Mouse (Mus musculus) limb, embryonic 14.5 days (tissue): ENCODE measurements around the gene Tjap1. TPM values are rescaled to one million over a fixed set of nuclear protein-coding genes. Genes with fewer than 3 reads are reported as not detected.

Source experiments
- ATAC-seq: fragments of 200-750 bp; cut with Nextera tagmentation; 2 replicates; pipeline ENCODE4 v1.8.0; 2017; ENCODE audit warnings: low read depth, moderate number of reproducible peaks, moderate TSS enrichment; ENCODE audit not compliant: low FRiP score
- DNase-seq: peaks from one replicate; pipeline ENCODE4 v3.0.0-alpha.2; 2015; ENCODE audit warnings: low spot score
- H3K27ac ChIP-seq: fragments of 300-500 bp; sonication (generic); replicated peaks from 2 replicates; pipeline ENCODE4 v1.5.1; 2014; ENCODE audit warnings: low read depth, mild to moderate bottlenecking, low read length, moderate library complexity, mixed read lengths
- H3K27me3 ChIP-seq: fragments of 300-500 bp; sonication (generic); 2 replicates; pipeline ENCODE4 v1.6.1; 2014; ENCODE audit warnings: low read length, mixed read lengths; ENCODE audit not compliant: control insufficient read depth, insufficient read depth
- H3K36me3 ChIP-seq: fragments of 300-500 bp; sonication (generic); 2 replicates; pipeline ENCODE4 v1.6.1; 2014; ENCODE audit warnings: mild to moderate bottlenecking, low read length, moderate library complexity, mixed read lengths; ENCODE audit not compliant: control insufficient read depth, insufficient read depth
- H3K4me1 ChIP-seq: fragments of 300-500 bp; sonication (generic); 2 replicates; pipeline ENCODE4 v1.6.1; 2014; ENCODE audit warnings: antibody characterized with exemption, low read length, mixed read lengths; ENCODE audit not compliant: control insufficient read depth, insufficient read depth
- H3K4me2 ChIP-seq: fragments of 300-500 bp; sonication (generic); replicated peaks from 2 replicates; pipeline ENCODE4 v1.6.1; 2014; ENCODE audit warnings: low read depth, mild to moderate bottlenecking, low read length, moderate library complexity; ENCODE audit not compliant: severe bottlenecking
- H3K4me3 ChIP-seq: fragments of 300-500 bp; sonication (generic); replicated peaks from 2 replicates; pipeline ENCODE4 v1.5.1; 2014; ENCODE audit warnings: low read length
- H3K9ac ChIP-seq: fragments of 300-500 bp; sonication (generic); 2 replicates; pipeline ENCODE4 v1.6.1; 2014; ENCODE audit warnings: mild to moderate bottlenecking, low read depth, low read length, moderate library complexity; ENCODE audit not compliant: severe bottlenecking
- H3K9me3 ChIP-seq: fragments of 300-500 bp; sonication (generic); 2 replicates; pipeline ENCODE4 v1.6.1; 2016; ENCODE audit warnings: low read length; ENCODE audit not compliant: control insufficient read depth
- POLR2A ChIP-seq: fragments of 200-500 bp; IDR thresholded peaks from 2 replicates; pipeline ENCODE4 v1.8.0; 2012; ENCODE audit warnings: inconsistent platforms, mild to moderate bottlenecking, moderate library complexity, borderline replicate concordance; ENCODE audit not compliant: insufficient read depth, insufficient read length; ENCODE audit errors: extremely low read depth
- WGBS: fragments of 180-500 bp; shearing (Covaris S2); extraction: QIAGEN DNeasy Blood & Tissue Kit; methylation state at CpG from one replicate; pipeline ENCODE4 v1.1.7; 2014; 5-methylcytosine and 5-hydroxymethylcytosine counted together
- polyA plus RNA-seq, 2 experiments: library from polyadenylated mRNA; depleted of rRNA in 1 of 2; stranded (reverse) in 1 of 2; unstranded in 1 of 2; fragments of >200 nt; fragmentation: Nextera tagmentation in 1 of 2; extraction: Ambion mirVana in 1 of 2; gene quantifications; 2 replicates each; pipeline versions ENCODE4 v1.2.1 to v1.2.3; 2012 to 2014

The Tjap1 gene
- polyA plus RNA-seq, 2 experiments: 50.6 to 117 TPM

DNA sequence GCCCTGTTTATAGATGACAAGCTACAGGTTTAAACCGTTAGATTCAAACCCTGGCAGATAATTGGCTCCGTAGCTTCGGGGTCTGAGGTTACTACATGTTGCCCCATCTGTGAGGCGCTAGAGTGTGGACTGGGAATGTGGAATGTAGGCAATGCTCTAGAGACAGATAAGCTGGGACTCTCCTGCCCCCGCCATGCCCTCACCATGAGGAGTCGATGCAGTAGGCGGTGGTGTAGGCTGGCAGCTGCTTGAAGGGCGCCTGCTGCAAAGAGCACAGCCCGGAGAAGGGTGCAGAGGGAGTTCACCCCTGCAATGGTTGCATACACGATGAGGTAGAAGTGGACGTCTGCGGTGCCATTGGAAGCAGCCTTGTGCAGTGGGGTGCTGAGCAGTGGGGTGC, 27.0 kb upstream of the Tjap1 start:
- DNase-seq (no peak), ATAC-seq (no peak)
- no peak for TF ChIP-seq POLR2A
- H3K9me3 ChIP-seq: no peaks in the 10 kb centered on the region
- H3K27ac ChIP-seq: no peak overlapping the region
- H3K4me1 ChIP-seq: no peaks in the 10 kb centered on the region
- H3K36me3 ChIP-seq: peaks cover 8% of the 10 kb centered on the region
- 79% methylated on average over 12 of the region's 12 CpGs for WGBS
- H3K4me3 ChIP-seq: no peak overlapping the region
- H3K27me3 ChIP-seq: no peaks in the 10 kb centered on the region
- H3K4me2 ChIP-seq: no peak overlapping the region
- no peak overlapping the region for H3K9ac ChIP-seq

DNA sequence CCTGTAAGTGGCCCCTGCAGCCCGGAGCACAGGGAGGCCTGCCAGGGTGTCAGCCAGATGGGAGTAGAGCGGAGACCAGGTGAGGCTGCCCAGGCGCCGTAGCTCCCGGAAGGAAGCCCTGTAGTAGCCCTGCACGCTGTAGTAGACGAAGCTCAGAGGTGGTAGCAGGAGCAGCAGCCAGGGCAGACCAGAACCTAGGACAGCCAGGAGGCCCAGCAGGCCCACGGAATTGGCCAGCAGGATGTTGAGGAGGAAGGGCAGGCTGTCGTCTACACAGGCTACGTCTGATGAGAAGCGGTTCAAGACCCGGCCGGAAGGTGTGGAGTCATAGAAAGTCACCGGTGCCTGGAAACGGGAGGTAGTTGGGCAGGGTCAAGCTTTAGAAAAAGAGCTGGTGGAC, 24.1 kb upstream of the Tjap1 start:
- TF ChIP-seq POLR2A: no peak
- Histone ChIP-seq H3K27me3 (no peaks in the 10 kb centered on the region), H3K9me3 (no peaks in the 10 kb centered on the region), H3K36me3 (peaks cover 8% of the 10 kb centered on the region), H3K4me3 (no peak overlapping the region), H3K4me1 (no peaks in the 10 kb centered on the region), H3K4me2 (no peak overlapping the region), H3K27ac (no peak overlapping the region), H3K9ac (no peak overlapping the region)
- DNase-seq (no peak), ATAC-seq (no peak)
- WGBS: 90% methylated on average over 15 of the region's 15 CpGs

DNA sequence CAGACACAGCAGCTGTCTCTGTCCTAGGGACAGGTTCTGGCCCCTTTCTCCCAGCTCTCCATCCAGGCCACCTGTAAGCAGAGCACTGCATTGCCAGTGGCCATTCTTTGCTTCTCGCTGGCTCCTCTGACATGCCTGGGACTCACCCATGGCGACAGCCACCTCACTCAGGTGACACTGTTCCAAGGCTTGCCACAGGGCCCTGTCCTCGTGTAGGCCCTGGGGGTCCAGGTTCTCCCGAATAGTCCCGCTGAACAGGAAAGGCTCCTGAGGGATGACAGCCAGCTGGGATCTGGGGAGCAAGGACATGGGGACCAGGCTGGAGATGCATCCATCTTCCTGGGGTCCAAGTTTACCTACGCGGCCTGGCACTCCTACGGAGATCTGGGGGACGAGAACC, 21.4 kb upstream of the Tjap1 start:
- no peak overlapping the region for H3K9ac ChIP-seq
- peaks cover 5% of the 10 kb centered on the region for H3K36me3 ChIP-seq
- no peak overlapping the region for H3K4me2 ChIP-seq
- no peak overlapping the region for H3K4me3 ChIP-seq
- DNase-seq: no peak
- 88% methylated on average over 9 of the region's 9 CpGs for WGBS
- no peaks in the 10 kb centered on the region for H3K4me1 ChIP-seq
- TF ChIP-seq POLR2A: no peak
- ATAC-seq: no peak
- H3K9me3 ChIP-seq: no peaks in the 10 kb centered on the region
- 0 out of 2 replicates have a peak, but pooled peaks cover 2% of the 10 kb centered on the region for H3K27me3 ChIP-seq
- H3K27ac ChIP-seq: no peak overlapping the region

DNA sequence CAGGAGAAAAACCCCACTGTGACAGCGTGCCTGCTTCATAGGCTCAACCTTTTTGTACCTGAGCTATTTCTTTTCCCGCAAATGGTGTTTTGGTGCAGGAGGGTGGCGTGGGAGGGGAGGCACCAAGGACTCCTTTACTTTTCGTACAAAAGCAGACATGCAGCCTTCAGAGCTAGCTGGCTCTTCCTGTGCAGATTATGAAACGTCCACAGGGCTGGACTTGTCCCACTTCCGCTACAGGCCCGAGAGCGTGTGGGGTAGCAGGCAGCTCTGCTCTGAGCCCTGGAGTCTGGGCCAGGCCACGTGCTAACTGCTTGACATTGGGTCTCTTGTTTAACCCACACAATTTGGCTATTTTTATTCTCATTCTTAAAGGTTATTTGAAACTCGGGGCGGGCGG, 19.1 kb upstream of the Tjap1 start:
- Histone ChIP-seq H3K27me3 (peaks cover 19% of the 10 kb centered on the region), H3K4me2 (no peak overlapping the region), H3K4me3 (no peak overlapping the region), H3K27ac (no peak overlapping the region), H3K4me1 (no peaks in the 10 kb centered on the region), H3K9me3 (no peaks in the 10 kb centered on the region), H3K9ac (no peak overlapping the region), H3K36me3 (peaks cover 5% of the 10 kb centered on the region)
- 72% methylated on average over 12 of the region's 12 CpGs for WGBS
- no peak for DNase-seq
- TF ChIP-seq POLR2A: no peak
- ATAC-seq: no peak

DNA sequence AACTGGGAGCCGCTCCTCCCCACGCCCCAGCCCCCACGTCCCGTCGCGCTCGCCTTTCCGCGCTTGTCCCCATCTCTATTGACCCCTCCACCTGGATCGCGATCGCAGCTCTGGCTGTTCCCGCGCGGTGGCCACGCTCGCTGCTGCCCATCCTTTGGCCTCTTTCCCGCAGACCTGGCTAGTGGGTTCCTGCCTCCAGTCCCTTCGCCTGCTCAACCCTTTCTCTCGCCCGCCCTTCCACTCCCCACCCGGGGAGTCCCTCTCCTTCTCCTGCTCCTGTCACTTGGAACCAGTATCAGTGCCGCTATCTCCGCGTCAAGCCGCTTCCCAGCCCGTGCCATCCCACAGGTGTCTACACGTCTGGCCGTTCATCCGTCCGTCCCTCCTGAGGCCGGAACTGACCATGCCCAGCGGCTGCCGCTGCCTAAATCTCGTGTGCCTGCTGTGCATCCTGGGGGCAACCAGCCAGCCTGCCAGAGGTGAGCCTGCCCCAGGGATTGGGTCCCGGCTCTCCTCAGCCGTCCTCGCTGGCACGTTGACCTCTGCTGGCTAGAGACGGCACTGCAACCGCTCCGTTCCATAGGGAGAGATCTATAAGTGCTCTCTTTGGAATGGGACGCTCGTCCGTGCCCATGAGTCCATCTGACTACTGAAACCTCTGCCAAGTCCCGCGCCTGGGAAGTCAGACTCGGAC, 15.5 kb upstream of the Tjap1 start:
- TF ChIP-seq POLR2A: no peak
- Histone ChIP-seq H3K4me1 (no peaks in the 10 kb centered on the region), H3K27ac (no peak overlapping the region), H3K27me3 (peaks cover 27% of the 10 kb centered on the region), H3K36me3 (no peaks in the 10 kb centered on the region; the same call in 1 of the 2 replicates), H3K4me3 (peak overlapping the region; percentile 56), H3K9me3 (no peaks in the 10 kb centered on the region), H3K9ac (peak overlapping the region; percentile 59), H3K4me2 (peak overlapping the region; percentile 95)
- WGBS: under 1% methylated on average over 43 of the region's 48 CpGs
- ATAC-seq: peak; percentile 77
- peak; percentile 83 for DNase-seq
